Mouse (Mus musculus) ES-CJ7 (cell line): ENCODE measurements at regions not wholly inside any gene's neighbourhood (a gene's known extent, or its start where the extent isn't known, plus 50 kb on each side); places are given as distances from the start of the nearest gene placed in this dataset.
A peak's percentile ranks its signal among the peaks of the same experiment; 100 is the strongest.
"Not testable (repeated sequence)": the region's sequence is repeated elsewhere in the genome, so short reads cannot be mapped to it uniquely, and the experiment has no call there.

Experiments used
- DNase-seq: peaks from one replicate; pipeline ENCODE4 v3.0.0; 2011; ENCODE audit warnings: low read depth, low spot score

DNA sequence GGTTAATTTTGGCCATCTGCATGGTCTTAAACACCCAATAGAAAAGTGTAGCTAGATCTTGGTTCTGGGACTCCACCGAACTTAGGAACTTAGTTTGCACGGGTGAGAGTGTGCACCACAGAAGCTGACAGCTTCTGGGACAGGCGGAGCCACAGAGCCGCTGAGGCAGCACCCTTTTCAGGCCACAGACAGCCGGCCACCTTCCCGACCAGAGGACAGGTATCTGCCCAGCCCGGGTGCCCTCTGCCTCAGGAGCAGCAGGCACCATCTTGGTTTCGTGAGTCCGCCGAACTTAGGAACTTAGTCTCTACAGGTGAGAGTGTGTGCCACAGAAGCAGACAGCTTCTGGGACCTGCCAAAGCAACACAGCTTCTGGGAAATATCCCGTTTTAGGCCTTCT lies 82.6 kb downstream of the Btbd35f22 start:
- not testable (repeated sequence) for DNase-seq

DNA sequence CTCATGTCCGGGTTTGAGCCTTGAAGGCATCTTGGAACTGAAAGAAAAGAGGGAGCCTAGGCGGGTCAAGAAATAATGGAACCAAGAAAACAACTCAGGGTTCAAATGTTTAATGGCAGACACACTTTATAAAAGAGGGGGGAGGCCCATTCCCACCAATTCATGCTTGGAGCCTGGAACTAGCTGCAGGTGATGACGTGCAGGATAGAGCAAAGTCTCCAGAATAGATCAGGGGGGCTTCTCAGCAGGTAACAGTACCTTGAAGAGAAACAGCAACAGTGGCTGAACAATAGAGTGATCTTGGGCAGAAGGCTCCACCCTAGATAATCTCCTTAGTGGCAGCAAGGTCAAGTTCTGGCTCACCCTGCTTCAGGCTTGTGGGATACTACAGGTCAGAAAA lies 100.5 kb downstream of the Btbd35f22 start:
- DNase-seq: peak; percentile 2
